Mouse (Mus musculus) stomach, embryonic 16.5 days (tissue): ENCODE results near the gene Spdya. TPM values are rescaled to one million over a fixed set of nuclear protein-coding genes. Genes with fewer than 3 reads are reported as not detected.
"Not testable (repeated sequence)": the region's sequence is repeated elsewhere in the genome, so short reads cannot be mapped to it uniquely, and the experiment has no call there.

Source experiments
- ATAC-seq: fragments of 200-750 bp; cut with Nextera tagmentation; 2 replicates; pipeline ENCODE4 v1.8.0; 2017; ENCODE audit warnings: moderate number of reproducible peaks, moderate TSS enrichment; ENCODE audit not compliant: insufficient read depth, low FRiP score
- H3K27ac ChIP-seq: fragments of 300-500 bp; sonication (generic); 2 replicates; pipeline ENCODE4 v1.5.1; 2014; ENCODE audit warnings: low read length
- H3K27me3 ChIP-seq: fragments of 300-500 bp; sonication (generic); 2 replicates; pipeline ENCODE4 v1.6.1; 2014; ENCODE audit warnings: low read length, control low read depth, mixed read lengths; ENCODE audit not compliant: control insufficient read depth, insufficient read depth
- H3K36me3 ChIP-seq: fragments of 300-500 bp; sonication (generic); 2 replicates; pipeline ENCODE4 v1.6.1; 2014; ENCODE audit warnings: low read length; ENCODE audit not compliant: control insufficient read depth, insufficient read depth
- H3K4me1 ChIP-seq: fragments of 300-500 bp; sonication (generic); 2 replicates; pipeline ENCODE4 v1.6.1; 2014; ENCODE audit warnings: low read length, control low read depth, mixed read lengths; ENCODE audit not compliant: control insufficient read depth, insufficient read depth
- H3K4me2 ChIP-seq: fragments of 300-500 bp; sonication (generic); 2 replicates; pipeline ENCODE4 v1.6.1; 2014; ENCODE audit warnings: low read depth, low read length, mixed read lengths
- H3K4me3 ChIP-seq: fragments of 300-500 bp; sonication (generic); replicated peaks from 2 replicates; pipeline ENCODE4 v1.5.1; 2014; ENCODE audit warnings: mild to moderate bottlenecking, low read length
- H3K9ac ChIP-seq: fragments of 300-500 bp; sonication (generic); 2 replicates; pipeline ENCODE4 v1.6.1; 2014; ENCODE audit warnings: low read length
- H3K9me3 ChIP-seq: fragments of 300-500 bp; sonication (generic); replicated peaks from 2 replicates; pipeline ENCODE4 v1.6.1; 2016; ENCODE audit warnings: low read length, control low read depth; ENCODE audit not compliant: control insufficient read depth
- WGBS: fragments of 180-500 bp; shearing (Covaris S2); extraction: QIAGEN DNeasy Blood & Tissue Kit; methylation state at CpG from one replicate; pipeline ENCODE4 v1.1.7; 2014; 5-methylcytosine and 5-hydroxymethylcytosine counted together
- polyA plus RNA-seq: library from polyadenylated mRNA; unstranded; fragments of >200 nt; fragmentation: Nextera tagmentation; extraction: Ambion mirVana; gene quantifications from 2 replicates; pipeline ENCODE4 v1.2.1, GENCODE M21; 2015

The Spdya gene
- polyA plus RNA-seq, result 0.49 and 0.54 TPM in 2 replicates

- 0 out of 2 replicates have a peak, but pooled peaks cover 6% of the 10 kb centered on the region for H3K4me1 ChIP-seq
- H3K9ac ChIP-seq, result peak within 1 kb of the TSS; percentile 83
- no peak within 1 kb of the TSS for H3K27ac ChIP-seq
- peak within 1 kb of the TSS; percentile 76 for H3K4me3 ChIP-seq
- WGBS, result under 1% methylated on average over 75 of the region's 78 CpGs
- peak; percentile 99 for ATAC-seq
- no peaks in the 10 kb centered on the region for H3K36me3 ChIP-seq
- peak within 1 kb of the TSS; percentile 99 for H3K4me2 ChIP-seq
- H3K27me3 ChIP-seq, result peaks cover 12% of the 10 kb centered on the region; the same call in 1 of the 2 replicates
- H3K9me3 ChIP-seq, result no peaks in the 10 kb centered on the region
Measured at GRCm38 (mm10) chr17:71551757-71552451, at the start of gene Spdya. Spdya (plus strand) TSS chr17:71552061.

GRCm38 (mm10) chr17:71506832-71507231 lies 45.0 kb upstream of the Spdya start:
- no peaks in the 10 kb centered on the region for H3K9me3 ChIP-seq
- WGBS, result 84% methylated on average over 8 of the region's 8 CpGs
- peaks cover 7% of the 10 kb centered on the region for H3K36me3 ChIP-seq
- ATAC-seq, result no peak
- H3K4me3 ChIP-seq, result no peak overlapping the region
- H3K27me3 ChIP-seq, result no peaks in the 10 kb centered on the region
- H3K27ac ChIP-seq, result no peak overlapping the region
- H3K4me2 ChIP-seq, result no peak overlapping the region
- H3K9ac ChIP-seq, result no peak overlapping the region
- no peaks in the 10 kb centered on the region for H3K4me1 ChIP-seq

- Histone ChIP-seq H3K4me3 (no peak overlapping the region), H3K9me3 (no peaks in the 10 kb centered on the region), H3K27me3 (no peaks in the 10 kb centered on the region), H3K27ac (no peak overlapping the region), H3K36me3 (peaks cover 7% of the 10 kb centered on the region; the same call in 1 of the 2 replicates), H3K4me2 (no peak overlapping the region), H3K4me1 (no peaks in the 10 kb centered on the region), H3K9ac (no peak overlapping the region)
- 94% methylated on average over 11 of the region's 11 CpGs for WGBS
- no peak for ATAC-seq
Measured at GRCm38 (mm10) chr17:71510297-71510696, 41.6 kb upstream of the Spdya start.

GRCm38 (mm10) chr17:71526302-71526708 lies 25.6 kb upstream of the Spdya start:
- ATAC-seq, result peak; percentile 4; the same call in 1 of the 2 replicates
- Histone ChIP-seq H3K4me1 (peaks cover 11% of the 10 kb centered on the region), H3K4me3 (peak overlapping the region; percentile 69), H3K4me2 (peak overlapping the region; percentile 55), H3K27me3 (no peaks in the 10 kb centered on the region), H3K36me3 (no peaks in the 10 kb centered on the region), H3K9ac (peak overlapping the region; percentile 72), H3K27ac (peak overlapping the region; percentile 54; the same call in 1 of the 2 replicates), H3K9me3 (no peaks in the 10 kb centered on the region)
- under 1% methylated on average over 13 of the region's 13 CpGs for WGBS

- Histone ChIP-seq H3K9me3 (no peaks in the 10 kb centered on the region), H3K4me1 (peaks cover 11% of the 10 kb centered on the region), H3K4me2 (peak within 1 kb of the TSS; percentile 74), H3K4me3 (peak within 1 kb of the TSS; percentile 69), H3K27me3 (no peaks in the 10 kb centered on the region), H3K36me3 (no peaks in the 10 kb centered on the region), H3K9ac (peak within 1 kb of the TSS; percentile 82), H3K27ac (peak within 1 kb of the TSS; percentile 96)
- under 1% methylated on average over 66 of the region's 66 CpGs for WGBS
- peak; percentile 99 for ATAC-seq
Measured at GRCm38 (mm10) chr17:71526711-71527564, 24.9 kb upstream of the Spdya start, which contains the start of gene Ndc80. Ndc80 (minus strand) TSS chr17:71526857.

- no peak overlapping the region for H3K27ac ChIP-seq
- no peak for ATAC-seq
- no peak overlapping the region for H3K4me3 ChIP-seq
Measured at GRCm38 (mm10) chr17:71528042-71528441, 23.8 kb upstream of the Spdya start.

GRCm38 (mm10) chr17:71535595-71535994 lies 16.3 kb upstream of the Spdya start:
- not testable (repeated sequence) for H3K36me3 ChIP-seq, H3K27me3 ChIP-seq, H3K27ac ChIP-seq, H3K4me2 ChIP-seq, ATAC-seq, H3K9ac ChIP-seq, H3K4me1 ChIP-seq, H3K4me3 ChIP-seq, H3K9me3 ChIP-seq
- WGBS, result 83% methylated on average over 1 of the region's 1 CpGs

More at GRCm38 (mm10) chr17:71528042-71528441, 23.8 kb upstream of the Spdya start:
- H3K4me1 ChIP-seq, result peaks cover 11% of the 10 kb centered on the region
- H3K4me2 ChIP-seq, result no peak overlapping the region
- H3K9me3 ChIP-seq, result no peaks in the 10 kb centered on the region
- no peaks in the 10 kb centered on the region for H3K36me3 ChIP-seq
- H3K27me3 ChIP-seq, result no peaks in the 10 kb centered on the region
- no peak overlapping the region for H3K9ac ChIP-seq

- Histone ChIP-seq H3K9me3 (no peaks in the 10 kb centered on the region), H3K27me3 (no peaks in the 10 kb centered on the region), H3K9ac (no peak overlapping the region), H3K4me3 (no peak overlapping the region), H3K27ac (no peak overlapping the region), H3K36me3 (no peaks in the 10 kb centered on the region), H3K4me2 (no peak overlapping the region), H3K4me1 (no peaks in the 10 kb centered on the region)
- ATAC-seq, result no peak
- 89% methylated on average over 3 of the region's 3 CpGs for WGBS
Measured at GRCm38 (mm10) chr17:71537164-71537563, 14.7 kb upstream of the Spdya start.

GRCm38 (mm10) chr17:71548586-71548985 lies 3.3 kb upstream of the Spdya start:
- Histone ChIP-seq H3K9ac (no peak overlapping the region), H3K9me3 (no peaks in the 10 kb centered on the region), H3K27ac (no peak overlapping the region), H3K4me1 (0 out of 2 replicates have a peak, but pooled peaks cover 6% of the 10 kb centered on the region), H3K4me2 (no peak overlapping the region), H3K4me3 (no peak overlapping the region), H3K36me3 (no peaks in the 10 kb centered on the region), H3K27me3 (peaks cover 7% of the 10 kb centered on the region; the same call in 1 of the 2 replicates)
- ATAC-seq, result no peak
- 12% methylated on average over 1 of the region's 1 CpGs for WGBS
